Mouse (Mus musculus) stomach, embryonic 14.5 days (tissue): Measurements from ENCODE around the gene Trappc11. TPM values are rescaled to one million over a fixed set of nuclear protein-coding genes. Genes with fewer than 3 reads are reported as not detected.
A peak's percentile ranks its signal among the peaks of the same experiment; 100 is the strongest.

ENCODE experiments used
- ATAC-seq: fragments of 200-750 bp; cut with Nextera tagmentation; 2 replicates; pipeline ENCODE4 v1.8.0; 2017; ENCODE audit warnings: low read depth, moderate TSS enrichment; ENCODE audit not compliant: insufficient number of reproducible peaks, insufficient read depth, low FRiP score
- H3K27ac ChIP-seq: fragments of 300-500 bp; sonication (generic); 2 replicates; pipeline ENCODE4 v1.5.1; 2014; ENCODE audit warnings: mild to moderate bottlenecking, low read length, moderate library complexity, mixed read lengths
- H3K27me3 ChIP-seq: fragments of 300-500 bp; sonication (generic); 2 replicates; pipeline ENCODE4 v1.6.1; 2014; ENCODE audit warnings: low read length, control low read depth, mixed read lengths; ENCODE audit not compliant: control insufficient read depth, insufficient read depth
- H3K36me3 ChIP-seq: fragments of 300-500 bp; sonication (generic); 2 replicates; pipeline ENCODE4 v1.6.1; 2014; ENCODE audit warnings: mild to moderate bottlenecking, control low read depth, low read length, moderate library complexity, mixed read lengths; ENCODE audit not compliant: control insufficient read depth, insufficient read depth
- H3K4me1 ChIP-seq: fragments of 300-500 bp; sonication (generic); 2 replicates; pipeline ENCODE4 v1.6.1; 2014; ENCODE audit warnings: low read length, control low read depth, mixed read lengths; ENCODE audit not compliant: control insufficient read depth, insufficient read depth
- H3K4me2 ChIP-seq: fragments of 300-500 bp; sonication (generic); replicated peaks from 2 replicates; pipeline ENCODE4 v1.6.1; 2014; ENCODE audit warnings: low read depth, low read length, control low read depth
- H3K4me3 ChIP-seq: fragments of 300-500 bp; sonication (generic); 2 replicates; pipeline ENCODE4 v1.5.1; 2014; ENCODE audit warnings: low read depth, low read length, control low read depth
- H3K9ac ChIP-seq: fragments of 300-500 bp; sonication (generic); replicated peaks from 2 replicates; pipeline ENCODE4 v1.6.1; 2014; ENCODE audit warnings: low read depth, mild to moderate bottlenecking, control low read depth, low read length, moderate library complexity, mixed read lengths
- H3K9me3 ChIP-seq: fragments of 300-500 bp; sonication (generic); 2 replicates; pipeline ENCODE4 v1.6.1; 2016; ENCODE audit warnings: low read depth, low read length, control low read depth; ENCODE audit not compliant: control insufficient read depth
- WGBS: fragments of 180-500 bp; shearing (Covaris S2); extraction: QIAGEN DNeasy Blood & Tissue Kit; methylation state at CpG from one replicate; pipeline ENCODE4 v1.1.7; 2014; 5-methylcytosine and 5-hydroxymethylcytosine counted together
- polyA plus RNA-seq: library from polyadenylated mRNA; unstranded; fragments of >200 nt; fragmentation: Nextera tagmentation; extraction: Ambion mirVana; gene quantifications from 2 replicates; pipeline ENCODE4 v1.2.1, GENCODE M21; 2014

Gene Trappc11
- 31.5 and 32.2 TPM in 2 replicates for polyA plus RNA-seq

DNA sequence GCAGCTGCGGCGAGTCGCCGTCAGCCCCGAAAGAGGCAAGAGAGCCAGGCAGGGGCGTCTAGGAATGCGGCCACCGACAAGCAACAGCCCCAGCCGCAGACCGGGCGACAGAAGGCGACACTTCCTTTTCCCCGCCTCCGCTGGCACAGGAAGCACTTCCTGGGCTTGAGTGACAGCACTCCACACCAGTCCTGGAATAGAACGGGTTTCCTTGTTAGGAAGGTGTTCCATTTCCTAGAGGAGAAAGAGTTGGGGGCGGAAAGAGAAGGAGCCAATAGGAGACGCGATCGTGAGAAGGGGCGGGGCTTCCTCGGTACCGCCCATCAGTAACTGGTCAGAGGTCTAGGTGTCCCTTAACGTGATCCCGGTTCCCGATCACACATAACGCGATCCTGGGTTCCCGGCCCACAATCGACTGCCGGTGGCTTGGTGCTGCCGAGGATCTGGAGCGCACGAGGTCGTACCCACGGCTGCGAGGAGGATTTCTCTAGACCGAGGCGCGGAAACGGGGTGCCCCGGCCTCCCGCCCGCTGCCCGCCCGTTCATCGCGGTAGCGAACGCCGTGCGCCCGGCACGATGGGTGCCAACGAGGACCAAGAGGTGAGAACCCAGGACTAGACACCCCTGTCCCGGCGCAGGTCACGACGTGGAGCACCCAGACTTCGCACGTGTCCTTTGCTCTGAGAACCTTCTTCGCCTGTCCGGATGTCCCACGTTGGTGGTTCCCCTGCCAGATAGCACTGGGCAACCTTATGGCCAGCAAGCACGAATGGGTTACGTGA lies at the start of gene Trappc11, which contains the start of gene Rwdd4a:
Gene Trappc11, minus strand, starts transcription at position 127 of the 782 bp plus-strand sequence.
Gene Rwdd4a, plus strand, starts transcription at position 321 of the 782 bp plus-strand sequence.
- Histone ChIP-seq H3K36me3 (no peaks in the 10 kb centered on the region; the same call in 1 of the 2 replicates), H3K4me3 (peak within 1 kb of the TSS; percentile 66), H3K4me1 (peaks cover 10% of the 10 kb centered on the region; the same call in 1 of the 2 replicates), H3K4me2 (peak within 1 kb of the TSS; percentile 78), H3K27ac (peak within 1 kb of the TSS; percentile 48; the same call in 1 of the 2 replicates), H3K9ac (peak within 1 kb of the TSS; percentile 75), H3K27me3 (no peaks in the 10 kb centered on the region), H3K9me3 (no peaks in the 10 kb centered on the region)
- ATAC-seq: peak; percentile 100
- under 1% methylated on average over 65 of the region's 65 CpGs for WGBS

DNA sequence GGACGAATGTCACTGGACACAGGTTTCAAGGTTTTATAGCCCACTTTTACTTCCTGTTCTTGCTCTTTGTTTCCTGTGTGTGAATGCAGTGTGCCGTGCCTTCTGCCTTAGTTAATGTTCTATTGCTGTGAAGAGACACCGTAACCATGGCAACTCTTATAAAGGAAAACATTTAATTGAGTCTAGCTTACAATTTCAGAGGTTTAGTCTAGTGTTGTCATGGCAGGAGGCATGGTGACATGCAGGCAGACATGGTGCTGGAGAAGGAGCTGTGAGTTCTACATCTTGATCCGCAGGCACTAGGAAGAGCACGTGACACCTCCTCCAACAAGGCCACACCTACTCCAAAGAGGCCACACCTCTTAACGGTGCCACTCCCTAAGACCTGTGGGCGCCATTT lies 48.2 kb upstream of the Trappc11 start:
- ATAC-seq: no peak
- no peak overlapping the region for H3K27ac ChIP-seq
- no peaks in the 10 kb centered on the region for H3K9me3 ChIP-seq
- no peaks in the 10 kb centered on the region for H3K4me1 ChIP-seq
- no peak overlapping the region for H3K9ac ChIP-seq
- H3K36me3 ChIP-seq: no peaks in the 10 kb centered on the region
- no peak overlapping the region for H3K4me2 ChIP-seq
- no peaks in the 10 kb centered on the region for H3K27me3 ChIP-seq
- 83% methylated on average over 7 of the region's 7 CpGs for WGBS
- no peak overlapping the region for H3K4me3 ChIP-seq

DNA sequence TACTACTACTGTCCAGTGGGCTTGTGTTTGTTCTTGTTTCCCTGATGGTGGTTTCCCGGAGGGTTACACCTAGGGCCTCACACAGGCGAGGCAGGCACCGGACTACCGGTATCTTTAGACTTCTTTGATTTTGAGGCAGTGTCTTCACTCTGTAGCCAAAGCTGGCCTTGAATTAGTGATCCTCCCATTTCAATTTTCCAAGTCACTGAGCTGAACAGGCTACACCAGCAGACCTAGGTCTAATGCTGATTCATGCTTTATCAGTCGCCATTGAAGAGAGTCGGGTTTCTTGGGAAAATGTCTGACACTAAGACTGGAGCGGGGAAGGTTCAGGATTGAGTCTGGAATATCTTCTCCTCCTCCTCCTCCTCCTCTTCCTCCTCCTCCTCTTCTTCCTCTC lies 40.2 kb upstream of the Trappc11 start:
- H3K9me3 ChIP-seq: no peaks in the 10 kb centered on the region
- no peaks in the 10 kb centered on the region for H3K27me3 ChIP-seq
- no peak overlapping the region for H3K4me3 ChIP-seq
- H3K4me2 ChIP-seq: no peak overlapping the region
- no peaks in the 10 kb centered on the region for H3K36me3 ChIP-seq
- 87% methylated on average over 7 of the region's 7 CpGs for WGBS
- H3K9ac ChIP-seq: no peak overlapping the region
- H3K4me1 ChIP-seq: no peaks in the 10 kb centered on the region
- no peak overlapping the region for H3K27ac ChIP-seq
- no peak for ATAC-seq

DNA sequence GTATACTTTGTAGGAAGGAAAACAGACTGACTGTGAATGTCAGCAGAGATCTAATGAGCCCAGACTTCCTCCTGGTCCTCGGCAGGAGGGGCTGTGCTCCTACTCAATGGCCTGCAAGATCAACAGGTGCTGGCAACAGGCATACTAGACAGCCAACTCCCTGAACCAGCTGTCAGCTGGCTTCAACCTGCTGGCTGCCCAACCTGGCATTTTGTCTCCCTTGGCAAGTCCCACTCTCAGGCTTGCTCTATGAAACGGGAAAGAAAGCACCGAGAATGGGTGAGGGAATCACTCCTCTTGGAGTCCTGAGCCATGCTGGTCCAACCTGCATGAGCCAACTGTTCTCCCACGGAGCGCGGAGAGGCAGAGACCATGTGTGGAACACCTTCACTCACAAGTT lies 36.9 kb upstream of the Trappc11 start:
- no peak for ATAC-seq
- no peaks in the 10 kb centered on the region for H3K4me1 ChIP-seq
- no peaks in the 10 kb centered on the region for H3K27me3 ChIP-seq
- H3K9me3 ChIP-seq: no peaks in the 10 kb centered on the region
- no peak overlapping the region for H3K4me3 ChIP-seq
- H3K4me2 ChIP-seq: no peak overlapping the region
- no peak overlapping the region for H3K27ac ChIP-seq
- H3K9ac ChIP-seq: no peak overlapping the region
- H3K36me3 ChIP-seq: no peaks in the 10 kb centered on the region
- WGBS: 88% methylated on average over 6 of the region's 6 CpGs

DNA sequence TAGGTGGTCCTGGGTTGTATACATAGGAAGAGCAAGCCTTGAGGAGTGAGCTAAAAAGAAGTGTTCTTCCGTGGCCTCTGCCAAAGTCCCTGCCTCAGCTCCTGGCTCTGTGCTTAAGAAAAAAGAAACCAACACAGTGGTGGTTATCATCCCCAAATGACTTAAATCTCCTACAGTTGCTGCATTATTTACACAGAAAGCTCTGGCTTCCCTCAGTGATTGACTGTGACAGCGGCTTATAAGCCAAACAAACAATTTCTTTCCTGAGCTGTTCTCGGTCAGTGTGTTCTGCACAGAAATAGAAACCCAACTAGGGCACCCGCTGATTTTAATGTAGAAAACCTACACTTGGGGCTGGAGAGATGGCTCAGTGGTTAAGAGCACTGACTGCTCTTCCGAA lies 34.8 kb upstream of the Trappc11 start:
- WGBS: 62% methylated on average over 5 of the region's 5 CpGs
- H3K4me2 ChIP-seq: no peak overlapping the region

DNA sequence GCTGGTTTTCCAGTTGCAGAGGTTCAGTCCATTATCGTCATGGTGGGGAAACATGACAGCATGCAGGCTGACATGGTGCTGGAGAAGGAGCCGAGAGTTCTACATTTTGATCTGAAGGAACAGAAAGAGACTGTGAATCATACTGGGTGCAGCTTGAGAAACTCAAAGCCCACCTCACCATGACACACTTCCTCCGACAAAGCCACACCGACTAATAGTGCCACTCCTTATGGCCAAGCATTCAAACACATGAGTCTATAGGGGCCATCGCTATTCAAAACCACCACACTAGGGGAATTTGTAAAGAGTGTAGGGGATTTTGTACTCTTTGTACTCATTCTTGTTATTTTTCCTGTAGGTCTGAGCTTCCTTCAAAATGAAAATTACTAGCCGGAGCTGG lies 33.3 kb upstream of the Trappc11 start:
- Histone ChIP-seq H3K36me3 (no peaks in the 10 kb centered on the region), H3K27ac (no peak overlapping the region), H3K9me3 (no peaks in the 10 kb centered on the region), H3K4me1 (no peaks in the 10 kb centered on the region), H3K9ac (no peak overlapping the region), H3K27me3 (no peaks in the 10 kb centered on the region), H3K4me3 (no peak overlapping the region), H3K4me2 (no peak overlapping the region)
- no peak for ATAC-seq
- WGBS: 92% methylated on average over 6 of the region's 6 CpGs

More for the DNA sequence above, 34.8 kb upstream of the Trappc11 start:
- no peaks in the 10 kb centered on the region for H3K27me3 ChIP-seq
- H3K4me1 ChIP-seq: no peaks in the 10 kb centered on the region
- no peak overlapping the region for H3K27ac ChIP-seq
- H3K36me3 ChIP-seq: no peaks in the 10 kb centered on the region
- no peak overlapping the region for H3K9ac ChIP-seq
- ATAC-seq: no peak
- H3K9me3 ChIP-seq: no peaks in the 10 kb centered on the region
- H3K4me3 ChIP-seq: no peak overlapping the region

DNA sequence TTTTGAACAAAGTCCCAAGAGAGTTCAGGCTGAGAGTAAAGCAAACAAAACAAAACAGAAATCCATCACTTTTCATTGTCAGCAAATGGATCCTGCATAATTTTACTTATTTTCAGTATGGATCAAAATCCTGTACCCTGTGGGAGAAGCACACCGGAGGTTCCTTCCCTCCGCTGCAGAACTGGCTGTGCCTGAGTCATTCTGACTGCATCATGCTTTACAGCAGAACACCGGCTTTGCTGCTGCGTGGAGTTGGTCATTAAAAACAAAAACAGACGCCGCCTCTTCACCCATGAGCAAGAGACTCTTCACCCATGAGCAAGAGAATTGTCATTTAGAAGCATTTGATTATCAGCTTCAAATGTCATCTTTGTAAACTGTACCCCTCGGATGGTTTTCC lies 27.5 kb upstream of the Trappc11 start:
- H3K4me1 ChIP-seq: no peaks in the 10 kb centered on the region
- no peaks in the 10 kb centered on the region for H3K27me3 ChIP-seq
- H3K9me3 ChIP-seq: no peaks in the 10 kb centered on the region
- ATAC-seq: no peak
- H3K4me3 ChIP-seq: no peak overlapping the region
- H3K9ac ChIP-seq: no peak overlapping the region
- WGBS: 85% methylated on average over 7 of the region's 7 CpGs
- no peaks in the 10 kb centered on the region for H3K36me3 ChIP-seq
- H3K27ac ChIP-seq: no peak overlapping the region
- no peak overlapping the region for H3K4me2 ChIP-seq

DNA sequence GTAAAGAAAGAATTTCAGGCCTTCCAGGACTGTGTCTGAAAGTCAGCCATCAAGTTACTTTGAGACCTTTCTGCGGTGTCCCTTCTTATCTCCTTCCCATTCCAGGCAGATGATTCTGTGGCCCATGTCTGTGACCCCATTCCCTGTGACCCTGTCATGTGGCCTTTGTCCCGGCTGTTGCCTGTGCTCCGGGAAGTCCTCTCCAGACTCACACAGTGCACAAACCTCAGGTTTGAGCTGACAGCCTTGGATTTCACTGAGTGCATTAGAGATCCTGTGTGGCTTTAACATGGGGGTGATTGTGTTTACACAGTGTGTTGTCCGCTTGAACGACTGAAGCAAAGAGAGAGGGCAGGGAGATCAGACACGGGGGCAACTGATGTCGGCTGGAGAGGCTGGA lies 25.0 kb upstream of the Trappc11 start:
- H3K9ac ChIP-seq: no peak overlapping the region
- 25% methylated on average over 7 of the region's 7 CpGs for WGBS
- H3K4me1 ChIP-seq: no peaks in the 10 kb centered on the region
- no peak overlapping the region for H3K4me2 ChIP-seq
- H3K9me3 ChIP-seq: no peaks in the 10 kb centered on the region
- no peak for ATAC-seq
- no peak overlapping the region for H3K4me3 ChIP-seq
- H3K27me3 ChIP-seq: no peaks in the 10 kb centered on the region
- no peak overlapping the region for H3K27ac ChIP-seq
- H3K36me3 ChIP-seq: no peaks in the 10 kb centered on the region
